Mouse (Mus musculus) CH12F3 (cell line): ENCODE measurements around the gene Mrpl54.

ENCODE experiments used
- in situ Hi-C: fragments of 300-500 bp; cut with MboI; formaldehyde crosslinking; loops from 2 replicates; pipeline ENCODE4 v1.14.3; 2020; ENCODE audit warnings: low sequenced_read_pairs

Gene Mrpl54

DNA sequence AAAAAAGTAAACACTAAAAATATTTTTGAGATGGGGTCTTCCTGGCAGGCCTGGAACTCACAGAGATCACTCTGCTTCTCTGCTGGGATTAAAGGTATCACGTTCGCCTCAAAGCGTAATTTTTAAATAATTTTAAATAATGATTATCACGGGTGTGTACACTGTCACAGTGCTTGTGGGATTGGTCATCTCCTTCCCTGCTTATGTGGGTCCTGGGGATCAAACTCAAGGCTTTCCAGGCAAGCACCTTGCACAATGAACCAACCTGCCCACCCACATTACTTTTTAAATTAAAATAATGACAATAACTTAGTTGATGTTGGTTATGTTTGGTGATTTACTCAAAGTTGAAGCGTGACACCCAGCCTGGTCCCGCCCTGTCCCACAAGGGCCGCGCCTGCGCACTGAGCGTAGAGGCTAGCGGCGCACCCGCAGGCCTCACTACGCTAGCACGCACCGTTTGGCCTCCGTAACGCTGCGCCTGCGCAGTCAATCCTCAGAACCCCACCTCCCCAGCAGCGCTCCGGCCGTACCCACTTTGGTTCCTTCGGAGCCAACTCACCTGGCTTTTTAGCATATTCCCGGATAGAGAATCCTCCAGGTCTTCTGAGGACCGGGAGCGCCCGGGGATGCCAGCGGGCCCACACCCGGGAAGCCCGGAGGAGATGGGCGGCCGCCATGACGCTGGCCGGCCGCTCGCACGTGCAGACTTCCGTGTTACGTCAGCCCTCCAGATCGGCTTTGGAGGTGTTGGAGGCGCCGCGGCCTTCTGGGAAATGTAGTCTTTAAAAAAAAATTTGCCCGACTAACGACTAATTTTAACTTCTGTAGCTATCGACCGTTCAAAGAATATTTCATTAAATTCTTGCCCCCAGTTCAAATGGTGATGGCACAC is at the start of gene Mrpl54, which contains the start of gene Apba3:
Mrpl54 (minus strand) TSS at position 724 of the 895 bp plus-strand sequence.
Apba3 (plus strand) TSS at position 750 of the 895 bp plus-strand sequence.
- in situ Hi-C loops: no loop called here

GRCm38 (mm10) chr10:81315587-81315986 is 48.9 kb upstream of the Mrpl54 start:
- in situ Hi-C loops: no loop called here

DNA sequence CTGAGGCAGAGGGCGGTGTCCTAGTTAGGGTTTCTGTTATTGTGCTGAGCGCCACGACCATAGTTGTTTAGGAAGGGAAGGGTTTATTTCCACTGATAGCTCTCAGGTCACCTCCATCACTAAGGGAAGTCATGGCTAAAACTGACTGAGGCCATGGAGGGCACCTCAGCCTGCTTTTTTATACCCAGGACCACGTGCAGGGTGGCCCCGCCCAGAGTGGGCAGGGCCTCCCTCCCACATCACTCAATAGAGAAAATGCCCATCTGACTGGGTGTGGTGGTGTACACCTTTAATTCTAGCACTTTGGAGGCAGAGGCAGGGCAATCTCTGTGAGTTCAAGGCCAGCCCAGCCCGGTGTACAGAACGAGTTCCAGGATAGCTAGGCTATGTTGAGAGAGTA is 47.5 kb upstream of the Mrpl54 start:
- in situ Hi-C loops: no loop called here

GRCm38 (mm10) chr10:81313581-81313980 is 46.8 kb upstream of the Mrpl54 start:
- in situ Hi-C loops: no loop called here

DNA sequence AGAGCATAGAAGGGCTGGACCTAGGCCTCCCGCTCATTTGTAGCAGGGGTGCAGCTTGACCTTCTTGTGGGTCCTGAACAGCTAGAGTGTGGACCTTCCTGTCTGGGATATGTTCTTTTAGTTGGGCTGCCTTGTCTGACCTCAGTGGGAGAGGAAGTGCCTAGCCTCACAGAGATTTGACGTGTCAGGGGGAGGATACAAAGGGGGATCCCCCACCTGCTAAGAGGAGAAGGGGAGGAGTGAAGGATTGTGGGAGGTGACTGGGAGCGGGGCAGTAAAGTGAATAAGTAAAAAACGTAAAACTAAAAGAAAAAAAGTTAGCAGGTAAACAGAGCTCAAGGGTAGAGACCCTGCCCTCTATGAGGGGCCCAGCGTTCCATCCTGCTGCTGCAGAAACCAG is 42.8 kb upstream of the Mrpl54 start:
- in situ Hi-C loops: no loop called here

DNA sequence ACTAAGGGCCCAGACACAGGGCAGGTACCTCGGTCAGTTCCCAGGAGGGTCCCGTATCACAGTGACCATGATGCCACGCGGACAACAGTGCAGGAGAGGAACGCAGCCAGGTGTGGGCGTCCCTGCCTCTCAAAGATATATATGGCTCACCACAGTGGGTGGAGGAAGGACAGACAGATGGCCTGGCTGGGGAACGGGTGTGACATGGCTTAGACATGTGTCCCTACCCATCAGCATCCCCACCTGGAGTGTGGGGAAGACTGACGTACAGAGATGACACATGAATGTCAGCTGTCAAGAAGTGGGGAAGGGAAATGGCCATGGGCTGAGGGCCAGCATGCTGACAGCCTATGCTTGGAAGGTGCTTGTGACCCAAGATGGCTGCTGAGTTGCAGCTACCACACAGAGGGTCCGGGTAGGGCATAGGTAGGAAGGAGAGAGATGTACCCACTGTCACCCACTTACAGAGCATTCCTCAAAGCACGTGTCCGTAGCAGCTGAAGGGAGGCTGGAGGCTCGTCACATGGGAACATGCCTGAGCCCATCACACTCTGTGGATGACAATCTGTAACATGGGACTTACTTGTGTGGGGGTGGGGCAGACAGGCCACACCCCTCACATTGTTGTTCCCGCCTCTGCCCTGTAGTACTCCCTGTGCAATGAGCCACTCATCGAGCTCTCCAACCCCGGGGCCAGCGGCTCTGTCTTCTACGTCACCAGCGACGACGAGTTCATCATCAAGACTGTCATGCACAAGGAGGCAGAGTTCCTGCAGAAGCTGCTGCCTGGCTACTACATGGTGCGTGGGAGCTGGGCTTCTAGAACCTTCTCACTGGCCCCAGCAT is 40.3 kb upstream of the Mrpl54 start:
- in situ Hi-C loops: no loop called here

DNA sequence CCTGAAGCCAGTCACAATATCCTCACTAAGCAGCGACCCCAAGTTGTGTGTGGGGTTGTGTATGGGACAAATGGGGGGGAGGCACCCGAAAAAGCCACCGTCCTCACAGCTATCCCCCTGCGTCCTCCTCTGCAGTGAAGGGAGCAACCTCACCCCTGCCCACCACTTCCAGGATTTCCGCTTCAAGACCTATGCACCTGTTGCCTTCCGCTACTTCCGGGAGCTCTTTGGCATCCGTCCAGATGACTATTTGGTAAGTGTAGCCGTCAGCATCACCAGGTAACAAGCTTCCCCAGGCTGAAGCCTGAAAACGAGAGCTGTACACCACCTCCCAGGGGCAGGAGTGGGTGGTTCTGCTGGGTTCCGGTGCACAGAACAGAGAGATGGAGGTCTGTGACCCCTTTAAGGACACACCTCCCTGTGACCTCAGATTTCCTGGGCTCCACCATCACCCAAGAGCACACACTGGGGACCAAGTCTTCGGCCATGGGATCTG is 39.5 kb upstream of the Mrpl54 start:
- in situ Hi-C loops: no loop called here

GRCm38 (mm10) chr10:81305663-81306062 is 38.9 kb upstream of the Mrpl54 start:
- in situ Hi-C loops: no loop called here

GRCm38 (mm10) chr10:81304597-81305238 is 38.0 kb upstream of the Mrpl54 start:
- in situ Hi-C loops: no loop called here

DNA sequence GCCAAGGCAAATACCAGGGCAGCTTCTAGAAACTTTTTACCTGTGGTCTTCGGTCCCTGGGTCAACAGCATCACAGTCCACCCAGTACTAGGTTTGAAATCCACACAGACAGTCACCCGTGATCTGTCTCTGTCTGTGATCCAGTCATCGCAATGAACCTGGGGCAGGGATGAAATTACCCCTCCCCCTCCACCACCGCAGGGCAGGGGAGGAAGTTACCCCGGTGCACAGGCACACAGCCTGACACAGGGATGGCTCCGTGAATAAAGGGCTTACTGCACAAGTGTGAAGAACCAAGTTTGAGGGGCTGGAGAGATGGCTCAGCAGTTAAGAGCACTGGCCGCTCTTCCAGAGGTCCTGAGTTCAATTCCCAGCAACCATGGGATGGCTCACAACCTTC is 37.0 kb upstream of the Mrpl54 start:
- in situ Hi-C loops: no loop called here

DNA sequence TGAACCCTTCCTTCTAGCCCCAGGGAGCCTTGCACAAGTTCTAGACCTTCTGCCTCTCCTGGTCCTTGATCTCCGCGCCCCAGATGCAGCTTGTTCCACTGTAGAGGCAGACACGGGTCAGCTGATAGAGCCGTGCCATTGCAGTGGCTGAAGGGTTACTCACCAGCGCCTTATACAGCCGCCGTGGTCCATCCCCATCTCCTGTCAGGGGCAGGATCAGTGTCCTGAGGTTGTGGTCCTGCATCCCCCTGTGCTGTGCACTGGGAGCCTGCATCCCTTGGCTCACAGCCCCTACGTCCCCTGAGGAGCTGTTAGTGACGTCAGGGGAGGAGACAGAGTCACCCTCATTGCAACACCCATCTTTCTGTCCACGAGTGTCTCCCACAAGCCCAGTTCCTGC is 36.5 kb upstream of the Mrpl54 start:
- in situ Hi-C loops: no loop called here

DNA sequence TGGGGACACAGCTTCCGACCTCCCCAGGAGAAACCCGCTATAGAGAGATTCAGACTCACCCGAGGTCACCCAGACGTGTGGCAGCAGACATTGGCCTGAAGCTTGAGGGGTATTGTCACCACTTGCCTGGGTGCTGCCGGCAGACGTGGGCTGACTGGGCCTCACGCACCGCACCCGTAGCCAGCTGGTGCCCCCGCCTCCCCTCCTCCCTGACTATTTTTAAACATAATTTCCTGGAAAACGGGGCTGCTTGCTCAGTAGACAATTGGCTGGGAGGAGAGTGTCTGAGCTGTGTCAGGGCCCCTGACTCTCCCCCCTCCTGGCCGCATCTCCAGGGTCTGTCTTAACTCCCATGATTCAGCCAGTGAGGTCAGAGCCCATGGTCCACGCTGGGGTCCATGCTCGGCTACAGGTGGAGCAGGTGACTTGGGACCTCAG is 36.1 kb upstream of the Mrpl54 start:
- in situ Hi-C loops: no loop called here

DNA sequence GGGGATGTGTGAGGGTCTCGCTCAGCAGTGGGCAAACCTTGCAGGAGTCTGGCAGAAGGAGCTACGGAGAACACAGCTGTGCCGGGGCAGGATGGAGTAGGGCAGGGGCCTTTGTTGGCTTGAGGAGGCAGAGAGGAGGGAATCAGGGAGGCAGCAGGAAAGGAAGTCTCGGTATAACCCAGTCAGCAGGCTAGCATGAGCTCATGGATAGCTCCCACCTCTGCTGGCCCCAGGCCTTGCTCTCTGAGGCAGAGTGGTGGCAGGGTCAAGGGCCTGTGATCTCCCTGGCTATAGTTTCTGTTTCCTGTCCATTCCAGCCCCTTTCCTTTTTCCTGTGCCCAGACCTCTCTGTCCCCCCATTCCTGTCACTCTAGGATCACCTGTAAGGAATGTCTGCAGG is 35.6 kb upstream of the Mrpl54 start:
- in situ Hi-C loops: no loop called here

GRCm38 (mm10) chr10:81301321-81301720 is 34.6 kb upstream of the Mrpl54 start:
- in situ Hi-C loops: no loop called here

DNA sequence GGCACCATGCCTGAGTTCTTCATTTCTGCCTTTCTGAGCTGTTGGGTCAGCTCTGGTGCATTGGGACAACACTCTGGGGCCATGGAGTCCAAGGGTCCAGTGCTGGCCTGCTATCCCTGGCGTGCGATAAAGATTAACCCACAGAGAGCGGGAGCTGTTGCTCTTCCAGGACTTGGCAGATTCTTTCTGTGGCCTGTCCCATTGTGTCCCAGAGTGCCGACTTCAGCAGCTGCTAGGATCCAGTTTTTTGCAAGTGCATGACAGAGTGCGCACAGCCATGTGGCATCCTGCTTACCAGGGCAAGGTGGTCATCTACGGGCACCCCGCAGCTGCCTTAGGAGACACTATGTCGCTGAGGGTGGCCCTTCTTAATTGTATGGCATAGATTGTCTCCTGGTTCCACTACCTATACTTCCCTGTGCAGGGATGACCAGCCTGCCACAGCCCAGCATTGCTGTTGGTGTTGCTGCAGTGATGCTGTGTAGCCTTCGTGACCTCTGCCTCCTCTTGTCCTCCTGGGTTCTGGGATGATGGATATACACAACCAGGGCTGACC is 33.7 kb upstream of the Mrpl54 start:
- in situ Hi-C loops: no loop called here

DNA sequence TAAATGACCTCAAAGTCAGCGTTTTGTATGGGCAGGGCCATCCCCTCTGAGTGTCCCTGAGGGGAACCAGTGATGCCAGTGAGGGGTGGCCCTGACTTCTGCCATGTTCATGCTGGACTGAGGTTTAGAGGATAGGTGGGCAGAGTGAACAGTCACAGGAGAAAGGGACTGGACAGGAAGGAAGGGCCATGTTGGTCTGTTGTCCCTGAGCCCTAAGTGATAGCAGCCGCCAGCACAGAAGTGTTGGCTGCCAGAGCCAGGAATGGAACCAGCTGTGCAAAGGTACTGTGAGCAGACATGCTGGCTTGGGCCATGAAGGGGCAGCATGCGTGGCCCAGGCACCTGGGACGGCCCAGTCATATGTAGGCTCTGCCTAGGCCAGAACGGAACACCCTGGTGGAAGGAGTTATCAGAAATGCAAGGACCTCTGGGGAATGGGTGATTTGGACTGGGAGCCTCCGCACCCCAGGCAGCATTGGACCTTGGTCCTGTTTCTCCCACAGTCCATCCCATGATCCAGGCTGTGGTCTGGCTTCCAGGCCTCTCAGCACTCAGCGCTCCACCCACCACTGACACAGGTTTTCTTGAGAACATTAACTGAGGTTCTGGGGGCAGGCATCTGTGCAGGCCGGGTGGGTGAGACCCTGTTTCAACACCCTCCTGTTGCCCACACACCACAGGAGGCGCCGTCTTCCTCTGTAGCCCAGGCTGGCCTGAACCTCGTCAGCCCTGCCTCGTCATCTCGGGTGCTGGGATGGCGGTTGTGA is 33.0 kb upstream of the Mrpl54 start:
- in situ Hi-C loops: no loop called here

DNA sequence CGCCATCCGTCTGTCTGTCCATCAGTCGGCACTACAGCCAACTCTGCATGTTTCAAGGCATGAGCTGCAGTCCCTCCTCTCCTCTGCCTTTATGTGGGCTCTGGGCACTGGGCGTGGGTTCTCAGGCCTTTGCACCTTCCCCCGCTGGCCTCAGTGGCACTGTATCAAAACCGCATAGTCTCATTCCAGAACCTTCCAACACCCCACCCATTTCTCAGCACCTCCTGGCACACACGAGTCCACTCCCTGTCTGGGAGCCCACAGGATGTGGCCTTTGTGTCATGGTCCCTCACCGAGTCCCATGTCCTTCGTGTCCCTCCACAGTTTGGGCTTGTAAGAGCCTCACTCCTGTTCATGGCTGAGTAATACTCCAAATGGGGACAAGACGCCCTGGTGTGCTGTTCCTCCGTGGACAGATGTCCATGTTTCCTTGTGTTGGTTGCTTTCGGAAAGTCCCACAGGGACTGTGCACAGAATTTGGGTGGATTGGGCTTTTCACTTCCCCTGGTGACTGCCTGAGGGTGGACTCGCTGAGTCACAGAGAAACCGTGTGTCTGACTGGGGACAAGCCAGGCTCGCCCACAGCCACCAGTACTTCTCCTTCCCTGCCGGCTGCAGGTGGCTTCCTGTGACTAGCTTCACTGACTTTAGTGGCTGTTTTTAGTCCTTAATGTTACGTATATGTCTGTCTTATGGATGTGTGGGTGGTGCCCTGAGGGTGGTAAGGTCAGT is 31.8 kb upstream of the Mrpl54 start:
- in situ Hi-C loops: no loop called here

- in situ Hi-C loops: no loop called here
Observed at GRCm38 (mm10) chr10:81297845-81298244, 31.1 kb upstream of the Mrpl54 start.

GRCm38 (mm10) chr10:81297246-81297645 is 30.5 kb upstream of the Mrpl54 start:
- in situ Hi-C loops: no loop called here
